Mouse (Mus musculus): ENCODE results near the gene Abtb1. TPM values are rescaled to one million over a fixed set of nuclear protein-coding genes. Genes with fewer than 3 reads are reported as not detected.

Gene Abtb1
- polyA plus RNA-seq, 1 experiment from 2014 or later: 26.7 TPM

- Histone ChIP-seq H3K4me1 (replicated peaks; ENCODE audit: control insufficient read depth, insufficient read depth, low read length) (no peaks in the 10 kb centered on the region), H3K9me3 (ENCODE audit: control insufficient read depth, low read length) (no peaks in the 10 kb centered on the region), H3K9ac (ENCODE audit: low read depth, low read length) (no peak overlapping the region), H3K4me3 (ENCODE audit: low read depth, low read length) (no peak overlapping the region), H3K36me3 (ENCODE audit: control insufficient read depth, insufficient read depth, low read length) (no peaks in the 10 kb centered on the region), H3K27ac (ENCODE audit: low read depth, low read length) (no peak overlapping the region), H3K4me2 (no peak overlapping the region), H3K27me3 (replicated peaks; ENCODE audit: control insufficient read depth, insufficient read depth, low read length) (no peaks in the 10 kb centered on the region)
- DNase-seq (ENCODE audit: low spot score): no peak
- 15% methylated on average over 2 of the region's 2 CpGs for WGBS
- ATAC-seq (replicated peaks; ENCODE audit: low FRiP score): peak; percentile 62
Observed at GRCm38 (mm10) chr6:88860914-88861313, 19.1 kb upstream of the Abtb1 start.

- no peak for ATAC-seq (replicated peaks; ENCODE audit: low FRiP score)
- Histone ChIP-seq H3K36me3 (ENCODE audit: control insufficient read depth, insufficient read depth, low read length) (no peaks in the 10 kb centered on the region), H3K27me3 (replicated peaks; ENCODE audit: control insufficient read depth, insufficient read depth, low read length) (no peaks in the 10 kb centered on the region), H3K27ac (ENCODE audit: low read depth, low read length) (no peak overlapping the region), H3K4me1 (replicated peaks; ENCODE audit: control insufficient read depth, insufficient read depth, low read length) (no peaks in the 10 kb centered on the region; the same call in 1 of the 2 replicates), H3K4me3 (ENCODE audit: low read depth, low read length) (no peak overlapping the region), H3K9ac (ENCODE audit: low read depth, low read length) (no peak overlapping the region), H3K9me3 (ENCODE audit: control insufficient read depth, low read length) (no peaks in the 10 kb centered on the region), H3K4me2 (no peak overlapping the region)
- no peak for DNase-seq (ENCODE audit: low spot score)
- WGBS: 69% methylated on average over 7 of the region's 7 CpGs
Observed at GRCm38 (mm10) chr6:88858341-88858740, 16.6 kb upstream of the Abtb1 start.

- Histone ChIP-seq H3K27me3 (replicated peaks; ENCODE audit: control insufficient read depth, insufficient read depth, low read length) (no peaks in the 10 kb centered on the region), H3K4me1 (replicated peaks; ENCODE audit: control insufficient read depth, insufficient read depth, low read length) (no peaks in the 10 kb centered on the region; the same call in 1 of the 2 replicates), H3K4me2 (no peak overlapping the region), H3K4me3 (ENCODE audit: low read depth, low read length) (no peak overlapping the region), H3K36me3 (ENCODE audit: control insufficient read depth, insufficient read depth, low read length) (no peaks in the 10 kb centered on the region), H3K27ac (ENCODE audit: low read depth, low read length) (no peak overlapping the region), H3K9ac (ENCODE audit: low read depth, low read length) (no peak overlapping the region), H3K9me3 (ENCODE audit: control insufficient read depth, low read length) (no peaks in the 10 kb centered on the region)
- DNase-seq (ENCODE audit: low spot score) (no peak), ATAC-seq (replicated peaks; ENCODE audit: low FRiP score) (no peak)
- 79% methylated on average over 6 of the region's 6 CpGs for WGBS
Observed at GRCm38 (mm10) chr6:88857830-88858229, 16.0 kb upstream of the Abtb1 start.

GRCm38 (mm10) chr6:88857249-88857648 is 15.5 kb upstream of the Abtb1 start:
- no peak overlapping the region for H3K4me2 ChIP-seq
- H3K4me1 ChIP-seq (replicated peaks; ENCODE audit: control insufficient read depth, insufficient read depth, low read length): no peaks in the 10 kb centered on the region; the same call in 1 of the 2 replicates
- H3K27me3 ChIP-seq (replicated peaks; ENCODE audit: control insufficient read depth, insufficient read depth, low read length): no peaks in the 10 kb centered on the region
- 38% methylated on average over 9 of the region's 9 CpGs for WGBS
- ATAC-seq (replicated peaks; ENCODE audit: low FRiP score) (no peak), DNase-seq (ENCODE audit: low spot score) (no peak)
- no peak overlapping the region for H3K4me3 ChIP-seq (ENCODE audit: low read depth, low read length)
- H3K9me3 ChIP-seq (ENCODE audit: control insufficient read depth, low read length): no peaks in the 10 kb centered on the region
- H3K27ac ChIP-seq (ENCODE audit: low read depth, low read length): no peak overlapping the region
- H3K9ac ChIP-seq (ENCODE audit: low read depth, low read length): no peak overlapping the region
- H3K36me3 ChIP-seq (ENCODE audit: control insufficient read depth, insufficient read depth, low read length): no peaks in the 10 kb centered on the region

GRCm38 (mm10) chr6:88855636-88856035 is 13.9 kb upstream of the Abtb1 start:
- 17% methylated on average over 5 of the region's 5 CpGs for WGBS
- Histone ChIP-seq H3K4me2 (no peak overlapping the region), H3K9ac (ENCODE audit: low read depth, low read length) (no peak overlapping the region), H3K4me1 (replicated peaks; ENCODE audit: control insufficient read depth, insufficient read depth, low read length) (no peaks in the 10 kb centered on the region; the same call in 1 of the 2 replicates), H3K4me3 (ENCODE audit: low read depth, low read length) (no peak overlapping the region), H3K27me3 (replicated peaks; ENCODE audit: control insufficient read depth, insufficient read depth, low read length) (no peaks in the 10 kb centered on the region), H3K9me3 (ENCODE audit: control insufficient read depth, low read length) (no peaks in the 10 kb centered on the region), H3K27ac (ENCODE audit: low read depth, low read length) (no peak overlapping the region), H3K36me3 (ENCODE audit: control insufficient read depth, insufficient read depth, low read length) (no peaks in the 10 kb centered on the region)
- DNase-seq (ENCODE audit: low spot score) (no peak), ATAC-seq (replicated peaks; ENCODE audit: low FRiP score) (0 out of 2 replicates have a peak, but pooled peaks have one; percentile 33)

- H3K4me3 ChIP-seq (ENCODE audit: low read depth, low read length): no peak overlapping the region
- no peaks in the 10 kb centered on the region for H3K36me3 ChIP-seq (ENCODE audit: control insufficient read depth, insufficient read depth, low read length)
- ATAC-seq (replicated peaks; ENCODE audit: low FRiP score) (no peak), DNase-seq (ENCODE audit: low spot score) (no peak)
- 67% methylated on average over 5 of the region's 5 CpGs for WGBS
- no peak overlapping the region for H3K4me2 ChIP-seq
- no peaks in the 10 kb centered on the region for H3K9me3 ChIP-seq (ENCODE audit: control insufficient read depth, low read length)
- no peak overlapping the region for H3K27ac ChIP-seq (ENCODE audit: low read depth, low read length)
- H3K9ac ChIP-seq (ENCODE audit: low read depth, low read length): no peak overlapping the region
- no peaks in the 10 kb centered on the region for H3K27me3 ChIP-seq (replicated peaks; ENCODE audit: control insufficient read depth, insufficient read depth, low read length)
- no peaks in the 10 kb centered on the region; the same call in 1 of the 2 replicates for H3K4me1 ChIP-seq (replicated peaks; ENCODE audit: control insufficient read depth, insufficient read depth, low read length)
Observed at GRCm38 (mm10) chr6:88854509-88854908, 12.7 kb upstream of the Abtb1 start.

- Histone ChIP-seq H3K27ac (ENCODE audit: low read depth, low read length) (no peak overlapping the region), H3K4me1 (replicated peaks; ENCODE audit: control insufficient read depth, insufficient read depth, low read length) (no peaks in the 10 kb centered on the region), H3K4me2 (no peak overlapping the region), H3K36me3 (ENCODE audit: control insufficient read depth, insufficient read depth, low read length) (no peaks in the 10 kb centered on the region), H3K27me3 (replicated peaks; ENCODE audit: control insufficient read depth, insufficient read depth, low read length) (no peaks in the 10 kb centered on the region), H3K9ac (ENCODE audit: low read depth, low read length) (no peak overlapping the region), H3K9me3 (ENCODE audit: control insufficient read depth, low read length) (no peaks in the 10 kb centered on the region), H3K4me3 (ENCODE audit: low read depth, low read length) (no peak overlapping the region)
- ATAC-seq (replicated peaks; ENCODE audit: low FRiP score) (no peak), DNase-seq (ENCODE audit: low spot score) (no peak)
- WGBS: 87% methylated on average over 7 of the region's 7 CpGs
Observed at GRCm38 (mm10) chr6:88850034-88850433, 8.2 kb upstream of the Abtb1 start.

GRCm38 (mm10) chr6:88849270-88849669 is 7.5 kb upstream of the Abtb1 start:
- DNase-seq (ENCODE audit: low spot score): no peak
- H3K27me3 ChIP-seq (replicated peaks; ENCODE audit: control insufficient read depth, insufficient read depth, low read length): no peaks in the 10 kb centered on the region
- 48% methylated on average over 4 of the region's 4 CpGs for WGBS
- H3K4me2 ChIP-seq: no peak overlapping the region
- no peaks in the 10 kb centered on the region for H3K9me3 ChIP-seq (ENCODE audit: control insufficient read depth, low read length)
- no peaks in the 10 kb centered on the region for H3K4me1 ChIP-seq (replicated peaks; ENCODE audit: control insufficient read depth, insufficient read depth, low read length)
- H3K4me3 ChIP-seq (ENCODE audit: low read depth, low read length): no peak overlapping the region
- no peak overlapping the region for H3K9ac ChIP-seq (ENCODE audit: low read depth, low read length)
- no peak overlapping the region for H3K27ac ChIP-seq (ENCODE audit: low read depth, low read length)
- H3K36me3 ChIP-seq (ENCODE audit: control insufficient read depth, insufficient read depth, low read length): no peaks in the 10 kb centered on the region
- peak; percentile 26; the same call in 1 of the 2 replicates for ATAC-seq (replicated peaks; ENCODE audit: low FRiP score)

- Histone ChIP-seq H3K27ac (ENCODE audit: low read depth, low read length) (no peak overlapping the region), H3K4me2 (no peak overlapping the region), H3K9ac (ENCODE audit: low read depth, low read length) (no peak overlapping the region), H3K4me3 (ENCODE audit: low read depth, low read length) (no peak overlapping the region), H3K9me3 (ENCODE audit: control insufficient read depth, low read length) (no peaks in the 10 kb centered on the region), H3K36me3 (ENCODE audit: control insufficient read depth, insufficient read depth, low read length) (no peaks in the 10 kb centered on the region), H3K4me1 (replicated peaks; ENCODE audit: control insufficient read depth, insufficient read depth, low read length) (peaks cover 4% of the 10 kb centered on the region), H3K27me3 (replicated peaks; ENCODE audit: control insufficient read depth, insufficient read depth, low read length) (no peaks in the 10 kb centered on the region)
- 56% methylated on average over 2 of the region's 2 CpGs for WGBS
- DNase-seq (ENCODE audit: low spot score) (no peak), ATAC-seq (replicated peaks; ENCODE audit: low FRiP score) (no peak)
Observed at GRCm38 (mm10) chr6:88847571-88847970, 5.8 kb upstream of the Abtb1 start.
